Mouse (Mus musculus) olfactory bulb, adult 2 months (tissue): ENCODE data around the gene Fstl3.

Experiments used
- CTCF ChIP-seq: fragments of 200-500 bp; IDR thresholded peaks from 2 replicates; pipeline ENCODE4 v1.5.1; 2012; ENCODE audit warnings: low read depth, mild to moderate bottlenecking, low read length, moderate library complexity; ENCODE audit not compliant: insufficient read depth
- POLR2A ChIP-seq: fragments of 200-500 bp; IDR thresholded peaks from 2 replicates; pipeline ENCODE4 v1.6.1; 2012; ENCODE audit warnings: mild to moderate bottlenecking, low read depth, low read length, moderate library complexity; ENCODE audit not compliant: insufficient read depth

DNA sequence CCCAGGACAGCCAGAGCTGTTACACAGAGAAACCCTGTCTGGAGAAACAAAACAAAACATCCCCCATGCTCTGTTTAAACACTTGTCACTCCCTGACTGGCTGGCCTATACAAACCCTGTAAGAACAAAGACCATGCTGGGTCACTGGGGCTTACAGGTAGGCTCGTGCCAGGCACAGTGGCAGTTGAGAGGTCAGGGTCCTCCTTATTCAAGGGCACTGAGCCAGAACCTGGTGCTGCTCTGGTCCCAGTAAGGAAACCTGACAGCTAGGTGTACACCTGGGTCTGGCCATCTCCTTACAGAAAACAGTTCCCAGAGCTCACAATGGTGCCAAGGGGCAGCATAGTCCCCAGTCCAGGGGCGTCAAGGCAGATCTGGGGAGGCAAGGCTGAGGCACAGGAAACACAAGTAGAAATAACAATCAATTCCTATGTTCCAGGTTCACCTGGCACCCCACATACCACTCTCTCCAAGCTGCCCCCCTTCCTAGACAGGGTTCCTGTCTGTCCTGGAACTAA, 11.8 kb upstream of the Fstl3 start:
- TF ChIP-seq CTCF, result no peak
- no peak for TF ChIP-seq POLR2A
